Mouse (Mus musculus) thymus, postnatal 36 days (tissue): Measurements from ENCODE around the gene Shroom2.

ENCODE experiments used
- DNase-seq, 2 experiments: peaks; one replicate each; pipeline ENCODE4 v3.0.0; 2022; ENCODE audit warnings: mixed read lengths in 2 of 2

The Shroom2 gene

DNA sequence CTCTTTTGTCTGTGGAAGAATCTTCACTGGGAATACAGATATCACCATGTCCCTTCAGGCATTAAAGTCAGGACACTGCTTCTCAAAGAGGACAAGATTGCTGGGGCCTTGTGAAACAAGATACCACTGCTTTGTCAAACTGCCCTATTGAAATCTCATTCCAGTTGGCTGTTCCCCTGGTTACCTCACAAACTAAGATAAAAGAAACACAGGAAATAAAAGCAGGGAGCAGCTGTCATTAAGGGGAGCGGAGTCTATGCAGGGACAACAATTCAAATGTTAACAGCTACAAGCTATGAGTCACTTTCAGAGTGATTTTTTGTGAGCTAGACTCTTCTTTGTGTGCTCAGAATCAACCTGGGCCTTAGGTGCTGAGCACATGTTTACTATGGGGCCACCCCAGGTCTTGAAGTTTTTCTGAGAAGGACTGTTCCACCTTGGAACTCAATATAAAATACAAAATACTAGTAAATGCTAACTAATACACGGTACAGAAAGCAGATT lies 78.4 kb downstream of the Shroom2 start:
- no peak for DNase-seq

DNA sequence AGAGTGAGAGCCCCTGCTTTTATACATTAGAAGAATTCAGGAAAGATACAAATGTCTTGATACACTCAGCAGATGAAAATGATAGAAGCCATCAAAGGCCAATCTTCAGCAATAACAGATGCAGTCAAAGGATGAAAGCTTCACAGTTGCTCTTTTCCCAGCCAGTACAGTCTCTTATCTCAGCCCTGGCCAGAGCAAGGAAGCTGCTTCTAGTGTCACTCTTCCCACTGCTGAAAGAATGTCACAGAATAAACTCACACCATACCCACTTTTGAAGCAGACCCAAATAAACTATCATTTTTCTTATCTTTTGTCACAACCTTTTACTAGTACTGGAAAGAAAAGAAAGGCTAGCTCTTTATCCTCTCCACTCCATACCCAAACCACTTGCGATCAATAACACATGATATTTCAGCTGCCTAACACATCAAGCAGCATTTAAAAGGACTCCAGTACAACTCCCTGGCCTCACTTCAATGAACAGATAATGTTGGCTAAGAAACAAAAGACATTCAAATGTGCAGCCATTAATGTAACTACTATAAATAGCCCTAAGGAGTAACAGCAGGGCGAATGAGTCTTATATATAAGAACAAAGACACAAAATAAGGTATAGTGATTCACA lies 90.0 kb downstream of the Shroom2 start:
- DNase-seq: no peak

DNA sequence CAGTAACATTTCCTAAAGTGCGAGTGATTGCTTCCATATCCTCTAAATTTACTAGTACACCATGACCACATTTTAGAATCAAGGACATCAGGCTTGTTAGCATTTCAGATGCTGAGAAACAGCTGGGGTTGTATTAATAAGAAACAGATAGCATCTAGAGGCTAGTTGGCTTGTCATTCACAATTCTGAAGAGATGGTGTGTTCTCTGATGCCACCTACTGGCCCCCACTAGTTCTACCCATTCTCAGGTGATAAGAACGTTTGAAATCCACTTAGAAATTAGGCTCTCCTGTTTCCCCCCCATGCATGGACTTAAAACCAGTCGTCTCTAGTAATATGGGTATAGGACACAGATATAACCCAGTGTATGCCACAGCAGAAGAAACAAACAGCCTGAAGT lies 92.9 kb downstream of the Shroom2 start:
- no peak for DNase-seq

DNA sequence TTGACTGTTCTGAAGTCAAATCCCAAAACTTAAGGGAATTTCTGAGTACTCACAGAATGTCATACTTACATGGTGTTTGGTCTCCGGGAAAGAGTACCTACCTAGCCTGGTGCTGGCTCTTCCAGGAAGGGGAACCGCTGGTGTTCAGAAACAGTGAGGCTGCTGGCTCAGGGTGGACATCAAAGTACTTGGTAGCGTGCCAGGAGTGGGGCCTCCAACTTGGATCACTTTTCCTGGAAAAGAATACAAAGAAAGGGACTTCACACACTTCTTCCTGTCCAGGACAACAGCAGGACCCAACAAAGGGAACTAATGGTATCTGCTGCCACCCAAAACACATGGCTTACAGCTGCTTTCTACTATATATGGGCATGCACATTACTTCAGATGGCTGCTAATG lies 95.8 kb downstream of the Shroom2 start:
- DNase-seq: no peak

DNA sequence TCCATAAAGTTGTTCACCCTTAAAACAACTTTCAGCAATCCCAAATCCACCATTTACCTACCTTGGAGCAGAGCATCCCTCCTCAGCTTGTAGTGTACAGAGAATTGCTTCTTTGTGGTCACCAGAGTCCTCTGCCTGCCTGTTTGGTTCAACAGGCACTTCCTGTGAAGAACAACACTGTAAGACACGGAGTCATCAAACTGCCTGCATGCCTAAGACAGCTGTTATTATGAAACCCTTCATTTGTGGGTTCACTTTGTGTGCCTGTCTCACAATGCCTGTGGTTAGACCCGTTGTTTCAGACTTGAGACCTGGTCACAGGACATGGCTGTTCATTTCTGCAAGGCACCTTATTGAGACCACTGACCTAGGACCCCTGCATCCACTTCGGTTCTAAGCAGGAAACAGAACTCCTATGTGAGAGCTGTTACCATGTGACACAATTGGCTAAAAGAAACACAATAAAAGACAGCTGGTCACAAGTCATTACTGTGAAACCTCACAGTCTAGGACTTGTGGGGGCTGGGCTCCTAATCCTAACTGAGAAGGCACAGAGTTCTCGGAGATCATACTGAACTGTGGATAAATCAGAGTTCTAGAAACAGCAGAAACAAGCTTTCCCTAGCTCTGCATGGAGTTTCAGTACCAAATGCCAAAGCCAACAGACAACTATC lies 111.8 kb downstream of the Shroom2 start:
- no peak for DNase-seq

DNA sequence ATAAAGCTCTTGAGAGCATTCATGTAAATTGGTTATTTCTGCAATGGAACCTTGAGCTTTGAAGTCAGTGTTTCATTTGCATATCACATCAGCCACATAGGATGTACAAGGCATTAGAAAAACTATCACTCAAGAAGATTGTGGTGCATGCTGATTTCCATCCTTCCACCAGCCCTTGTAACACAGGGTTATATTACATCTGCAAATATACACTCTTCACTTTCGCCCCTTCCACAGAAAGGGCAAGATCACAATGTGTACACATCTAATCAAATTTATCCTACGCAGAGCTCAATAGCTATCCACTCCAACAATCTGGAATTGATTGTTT lies 112.7 kb downstream of the Shroom2 start:
- no peak for DNase-seq

DNA sequence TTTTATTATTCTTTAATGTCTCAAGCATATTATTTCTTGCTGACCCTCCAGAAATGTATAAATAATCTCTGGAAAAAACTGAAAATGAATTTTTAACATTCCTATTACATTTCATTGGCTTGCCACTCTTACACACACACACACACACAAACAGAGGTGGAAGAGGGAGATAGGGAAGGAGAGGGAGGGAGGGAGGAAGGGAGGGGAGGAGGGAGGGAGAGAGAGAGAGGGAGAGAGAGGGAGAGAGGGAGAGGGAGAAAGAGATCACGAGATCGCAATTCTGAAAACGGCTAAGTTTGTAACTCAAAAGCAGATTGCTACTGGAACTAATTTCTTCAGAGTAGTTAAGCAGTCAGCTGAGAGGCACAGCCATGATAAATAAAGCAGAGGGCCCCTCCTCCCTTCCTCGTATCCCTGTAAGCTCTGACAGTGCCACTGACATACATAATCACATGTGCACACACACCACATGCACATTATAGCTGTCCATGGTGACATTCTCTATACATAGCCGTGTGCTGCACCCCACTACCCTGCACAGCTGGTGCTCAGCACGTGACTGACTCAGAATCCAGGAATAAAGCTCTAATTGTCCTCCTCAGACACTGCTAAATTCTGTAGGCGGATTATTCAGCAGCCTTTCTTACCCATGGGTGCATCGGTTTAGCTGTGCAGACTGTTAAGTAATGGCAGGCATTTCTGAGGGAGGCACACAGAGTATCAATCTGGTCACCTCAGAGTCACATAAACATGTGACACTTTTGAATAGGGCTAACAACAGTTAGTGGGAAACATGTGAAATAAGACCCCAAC lies 113.3 kb downstream of the Shroom2 start:
- DNase-seq: no peak

DNA sequence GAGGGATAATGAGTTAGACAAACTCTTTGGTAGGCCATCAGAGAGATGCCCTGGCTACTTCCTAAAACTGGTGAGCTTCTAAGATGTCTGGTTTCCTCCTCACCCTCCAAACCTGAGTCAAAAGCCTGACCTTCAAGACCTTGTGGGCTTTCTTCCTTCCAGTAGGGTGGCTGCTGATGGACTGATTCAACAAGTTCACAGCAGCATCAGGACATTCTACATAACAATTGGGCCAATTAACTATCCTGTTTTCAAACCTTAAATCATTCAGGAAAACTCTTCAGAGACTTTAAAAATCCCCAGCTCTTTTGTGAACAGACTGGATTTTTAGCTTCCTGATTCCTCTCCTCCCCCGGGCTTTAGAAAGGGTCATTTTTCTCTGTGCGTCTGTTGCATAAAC lies 116.6 kb downstream of the Shroom2 start:
- DNase-seq: no peak

DNA sequence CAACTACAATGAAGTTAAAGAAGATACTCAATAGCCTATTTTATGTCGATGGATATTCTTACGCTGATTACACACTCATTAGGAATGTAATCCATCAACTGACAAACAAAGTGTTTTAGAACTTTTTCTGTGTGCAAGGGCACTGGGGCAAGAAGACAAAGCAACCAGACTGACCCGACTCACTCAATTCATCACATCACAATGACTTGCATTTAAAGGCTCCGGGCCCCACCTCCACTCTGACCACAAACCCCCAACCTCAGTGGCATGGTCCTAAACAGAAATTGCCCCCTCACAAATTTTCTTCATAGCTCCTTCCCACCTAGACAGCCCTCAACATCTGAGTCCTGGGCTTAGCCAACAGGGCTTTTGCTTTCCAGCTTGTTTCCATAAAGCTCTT lies 124.4 kb downstream of the Shroom2 start:
- no peak for DNase-seq

DNA sequence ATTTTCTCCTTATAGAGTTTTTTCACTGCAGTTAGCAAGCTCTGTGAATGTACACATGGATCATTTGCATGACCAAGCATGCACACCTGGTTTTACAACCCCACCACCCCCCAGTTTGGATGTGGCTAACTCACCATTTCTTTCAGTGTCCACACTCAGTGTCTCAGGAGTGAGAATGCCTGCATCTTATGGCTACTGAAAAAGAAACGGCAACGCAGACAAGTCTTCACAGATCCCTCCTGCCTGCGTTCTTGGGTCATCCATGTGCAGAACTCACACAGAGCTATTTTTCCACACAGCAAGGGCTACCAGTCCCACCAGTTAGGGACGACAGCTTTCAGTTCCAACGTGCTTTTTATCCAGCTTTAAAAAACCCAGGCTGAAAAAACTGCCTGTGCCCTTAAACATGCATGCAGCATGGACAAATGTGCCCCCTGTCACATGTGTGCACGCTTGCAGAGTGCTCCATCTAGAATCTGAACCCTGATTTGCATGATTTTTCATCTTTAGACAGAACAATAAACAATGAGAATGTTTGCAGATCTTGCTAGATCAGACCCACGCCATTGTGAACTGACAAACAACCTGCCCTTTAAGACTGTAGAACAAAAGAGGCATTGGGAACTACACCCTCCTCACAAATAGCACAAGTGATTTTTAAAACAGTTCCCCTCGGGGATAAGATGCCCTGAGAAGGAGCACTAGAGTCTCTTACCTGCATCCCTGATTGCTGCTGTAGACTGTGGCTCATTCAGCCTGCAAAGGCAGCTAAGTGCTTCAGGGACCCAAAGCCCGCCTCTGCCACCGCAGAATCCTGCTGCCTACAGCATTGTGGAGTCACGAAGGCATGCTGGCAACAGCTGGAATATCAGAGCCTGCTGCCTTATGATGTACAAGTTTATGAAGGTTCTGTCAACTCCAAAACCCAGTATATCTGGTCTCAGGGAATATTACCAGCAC lies 125.3 kb downstream of the Shroom2 start:
- DNase-seq: no peak

DNA sequence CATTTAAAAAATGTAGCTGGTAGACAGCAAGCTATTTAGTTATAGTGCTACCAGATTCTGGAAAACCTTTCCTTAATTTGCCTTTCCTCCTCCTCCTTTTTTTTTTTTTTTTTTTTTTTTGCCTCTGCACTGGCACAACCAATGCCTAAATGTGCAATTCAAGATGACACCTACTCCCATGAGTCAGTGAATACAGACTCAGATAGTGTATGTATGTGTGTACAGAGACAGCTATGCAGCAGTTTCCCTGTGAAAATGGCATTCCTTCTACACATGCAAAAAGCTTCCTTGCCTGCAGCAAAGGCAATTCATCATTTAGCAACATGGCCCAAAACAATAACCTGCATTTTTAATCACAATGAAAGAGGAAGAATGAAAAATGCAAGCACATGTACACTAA lies 126.1 kb downstream of the Shroom2 start:
- no peak for DNase-seq

DNA sequence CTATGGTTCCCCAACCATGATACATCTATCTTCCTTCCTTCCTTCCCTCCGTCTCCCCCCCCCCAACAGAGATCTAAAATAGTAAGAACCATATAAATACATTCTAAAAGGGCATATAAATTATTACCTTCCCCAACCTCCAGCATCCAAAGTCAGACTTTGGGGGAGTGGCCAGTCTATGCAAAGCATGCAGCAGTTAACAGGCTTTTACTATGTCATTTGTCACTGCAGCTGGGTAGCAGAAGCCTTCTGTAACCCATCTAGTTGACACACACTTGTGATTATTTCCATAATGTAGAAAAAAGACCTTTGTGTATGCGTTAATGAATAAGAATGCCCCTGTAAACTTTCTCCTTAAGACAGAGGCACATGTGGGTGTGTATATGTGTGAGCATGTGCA lies 126.6 kb downstream of the Shroom2 start:
- no peak for DNase-seq

DNA sequence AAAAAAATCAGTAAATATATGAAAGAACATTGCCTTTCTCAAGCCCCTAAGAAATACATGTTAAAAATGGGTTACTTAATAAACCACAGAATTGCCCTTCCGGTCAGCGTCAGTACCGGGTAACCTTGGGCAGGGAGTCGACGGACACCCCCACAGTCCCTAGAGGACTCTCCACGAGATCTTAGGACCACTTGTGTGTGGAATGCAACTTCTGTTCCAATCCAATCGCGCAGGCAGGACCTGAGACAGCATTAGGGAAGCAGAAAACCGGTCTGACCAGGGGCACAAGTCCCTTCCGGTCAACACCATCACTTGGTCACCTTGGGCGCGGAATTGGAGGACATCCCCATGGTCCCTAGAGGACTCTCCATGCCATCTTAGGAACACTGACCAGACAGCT lies 133.9 kb downstream of the Shroom2 start:
- no peak for DNase-seq

DNA sequence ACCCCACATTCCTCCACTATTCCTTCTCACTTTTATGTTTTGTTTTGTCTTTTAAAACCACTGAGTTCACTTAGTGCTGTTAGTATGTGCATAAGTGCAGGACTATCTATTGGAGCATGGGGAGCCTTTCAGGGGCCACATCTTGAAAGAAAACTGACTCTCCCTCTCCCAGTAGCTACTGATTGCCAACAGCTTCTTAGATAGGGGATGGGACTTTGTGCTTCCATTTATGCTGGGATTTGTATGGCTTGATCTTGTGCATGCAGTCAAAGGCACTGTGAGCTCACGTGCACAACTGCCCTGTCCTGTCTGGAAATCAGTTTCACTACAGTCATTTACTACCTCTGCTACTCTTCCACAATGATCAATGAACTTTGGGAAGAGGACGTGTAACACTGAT lies 147.9 kb downstream of the Shroom2 start:
- no peak for DNase-seq

DNA sequence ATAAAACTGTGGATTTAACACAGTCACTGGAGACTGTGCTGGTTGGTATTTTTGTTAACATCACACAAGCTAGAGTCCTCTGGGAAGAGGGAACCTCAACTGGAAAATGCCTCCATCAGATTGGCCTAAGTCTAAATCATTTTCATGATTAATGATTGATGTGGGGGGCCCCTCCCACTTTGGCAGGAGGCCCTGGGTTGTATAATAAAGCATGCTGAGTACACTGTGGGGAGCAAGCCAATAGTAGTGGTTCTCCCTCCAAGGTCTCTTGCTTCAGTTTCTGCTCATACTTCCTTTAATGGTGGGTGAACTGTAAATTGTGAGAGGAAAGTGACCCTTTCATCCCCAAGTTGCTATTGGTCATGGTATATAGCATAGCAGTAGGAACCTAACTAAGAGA lies 148.3 kb downstream of the Shroom2 start:
- no peak for DNase-seq

DNA sequence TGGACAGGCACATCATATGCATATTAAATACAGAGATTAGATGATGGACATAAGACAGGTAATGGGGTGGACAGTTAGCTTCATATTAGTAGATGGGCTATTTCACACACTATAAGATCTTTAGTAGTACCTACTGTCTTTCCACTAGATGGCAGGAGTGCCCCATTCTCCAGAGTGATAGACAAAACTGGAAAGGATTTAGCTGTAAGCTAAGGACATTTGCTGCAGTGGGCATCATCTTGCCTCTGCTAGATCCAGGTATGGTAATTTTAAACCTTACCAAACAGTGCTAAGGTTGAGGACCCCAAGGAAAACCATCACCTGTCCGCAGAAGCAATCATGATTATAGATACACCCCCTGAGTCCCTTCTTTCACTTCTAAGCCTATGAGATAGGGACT lies 150.8 kb downstream of the Shroom2 start:
- no peak for DNase-seq

DNA sequence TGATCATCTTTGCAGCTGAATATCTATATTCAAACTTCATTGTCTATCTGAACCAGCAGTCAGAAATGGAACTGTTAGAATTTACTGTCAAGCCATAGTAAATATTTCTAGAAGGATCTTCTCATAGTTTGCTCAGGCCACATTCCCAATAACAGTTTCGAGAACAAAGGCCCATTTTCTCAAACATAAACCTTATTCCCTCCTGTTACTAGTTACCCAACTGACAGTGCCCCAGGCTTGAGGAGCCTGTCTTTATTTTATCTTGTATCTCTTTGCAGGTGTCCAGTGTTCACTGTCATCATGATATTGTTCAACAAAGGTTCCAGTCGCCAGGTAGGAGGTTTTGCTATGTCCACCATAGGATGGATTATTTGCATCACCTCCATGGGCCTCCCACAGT lies 206.2 kb downstream of the Shroom2 start, which contains the start of gene Cldn34a:
Cldn34a (plus strand) TSS at position 301 of the 400 bp plus-strand sequence.
- DNase-seq: no peak
